Mouse (Mus musculus): ENCODE results near the gene Gm11565.
"Not testable (repeated sequence)": the region's sequence is repeated elsewhere in the genome, so short reads cannot be mapped to it uniquely, and the experiment has no call there.

The Gm11565 gene

DNA sequence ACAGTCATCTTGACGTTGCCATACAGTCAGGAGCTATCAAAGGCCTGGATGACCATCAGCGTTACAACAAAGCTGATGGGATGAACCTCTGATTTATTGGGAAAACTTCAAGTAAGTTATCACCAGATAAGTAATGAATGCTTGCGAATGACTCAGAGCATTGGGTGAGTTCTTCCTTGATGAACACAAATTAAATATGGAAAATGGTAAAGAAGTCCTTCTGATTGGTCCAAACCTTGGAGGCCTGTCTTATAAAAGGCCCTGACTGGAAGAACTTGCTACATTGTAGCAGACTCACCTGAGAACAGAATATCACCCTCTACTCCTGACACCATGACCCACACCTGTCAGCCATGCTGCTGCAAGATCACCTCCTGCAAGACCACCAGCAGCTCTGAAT, at the start of gene Gm11565:
Gene Gm11565 (plus strand): TSS at position 301 of the 400 bp plus-strand sequence.
- DNase-seq (ENCODE audit: low spot score in 2 of 2), result no peak

DNA sequence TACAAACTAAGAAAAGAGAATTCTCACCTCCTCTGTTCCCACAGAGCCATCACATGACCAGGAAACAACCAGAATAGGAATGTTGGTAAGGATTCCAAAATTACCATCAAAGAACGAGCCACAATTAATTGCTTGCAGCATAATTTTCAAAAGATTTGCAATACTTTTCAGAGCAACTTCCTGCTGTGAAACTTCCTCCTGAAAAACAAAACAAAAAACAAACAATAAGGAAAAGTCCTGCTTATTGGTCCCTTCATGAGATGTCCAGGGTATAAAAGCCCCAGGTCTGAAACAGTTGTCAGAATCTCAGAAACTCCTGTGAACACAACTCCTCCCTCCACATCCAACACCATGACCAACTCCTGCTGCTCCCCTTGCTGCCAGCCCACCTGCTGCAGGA, 41.5 kb upstream of the Gm11565 start, which contains the start of gene Krtap9-1:
Gene Krtap9-1 (plus strand): TSS at position 301 of the 400 bp plus-strand sequence.
- DNase-seq (ENCODE audit: low spot score in 2 of 2), result not testable (repeated sequence)

DNA sequence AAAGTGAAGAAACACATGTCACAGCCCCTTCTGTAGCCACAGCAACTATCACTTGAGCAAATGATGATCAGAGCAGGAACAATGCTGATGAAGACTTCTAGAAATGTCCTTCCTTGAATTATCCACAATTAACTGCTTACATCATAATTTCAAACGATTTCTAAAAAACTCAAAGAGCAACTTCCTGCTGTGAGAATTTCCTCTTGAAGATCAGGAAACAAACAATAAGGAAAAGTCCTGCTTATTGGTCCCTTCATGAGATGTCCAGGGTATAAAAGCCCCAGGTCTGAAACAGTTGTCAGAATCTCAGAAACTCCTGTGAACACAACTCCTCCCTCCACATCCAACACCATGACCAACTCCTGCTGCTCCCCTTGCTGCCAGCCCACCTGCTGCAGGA, 35.7 kb upstream of the Gm11565 start, which contains the start of gene Gm11567:
Gene Gm11567 (plus strand): TSS at position 301 of the 400 bp plus-strand sequence.
- DNase-seq (ENCODE audit: low spot score in 2 of 2), result not testable (repeated sequence)

DNA sequence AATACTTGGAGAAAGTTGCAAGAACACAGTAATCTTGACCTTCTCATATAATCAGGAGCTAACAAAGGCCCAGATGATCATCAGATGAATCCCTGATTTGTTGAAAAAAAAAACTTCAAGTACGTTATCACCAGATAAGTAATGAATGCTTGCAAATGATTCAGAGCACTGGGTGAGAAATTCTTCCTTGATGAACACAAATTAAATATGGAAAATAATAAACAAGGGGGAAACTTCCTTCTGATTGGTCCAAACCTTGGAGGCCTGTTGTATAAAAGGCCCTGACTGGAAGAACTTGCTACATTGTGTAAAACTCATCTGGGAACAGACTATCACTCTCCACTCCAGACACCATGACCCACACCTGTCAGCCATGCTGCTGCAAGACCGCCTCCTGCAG, 6.9 kb upstream of the Gm11565 start, which contains the start of gene Krtap31-1:
Gene Krtap31-1 (plus strand): TSS at position 301 of the 400 bp plus-strand sequence.
- no peak for DNase-seq (ENCODE audit: low spot score in 2 of 2)

DNA sequence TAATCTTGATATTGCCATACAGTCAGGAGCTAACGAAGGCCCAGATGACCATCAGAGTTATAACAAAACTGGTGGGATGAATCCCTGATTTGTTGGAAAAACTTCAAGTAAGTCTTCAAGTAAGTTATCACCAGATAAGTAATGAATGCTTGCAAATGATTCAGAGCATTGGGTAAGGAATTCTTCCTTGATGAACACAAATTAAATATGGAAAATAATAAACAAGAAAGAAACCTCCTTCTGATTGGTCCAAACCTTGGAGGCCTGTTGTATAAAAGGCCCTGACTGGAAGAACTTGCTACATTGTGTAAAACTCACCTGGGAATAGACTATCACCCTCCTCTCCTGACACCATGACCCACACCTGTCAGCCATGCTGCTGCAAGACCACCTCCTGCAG, 21.4 kb downstream of the Gm11565 start, which contains the start of gene Krtap31-2:
Gene Krtap31-2 (plus strand): TSS at position 301 of the 400 bp plus-strand sequence.
- no peak for DNase-seq (ENCODE audit: low spot score in 2 of 2)

DNA sequence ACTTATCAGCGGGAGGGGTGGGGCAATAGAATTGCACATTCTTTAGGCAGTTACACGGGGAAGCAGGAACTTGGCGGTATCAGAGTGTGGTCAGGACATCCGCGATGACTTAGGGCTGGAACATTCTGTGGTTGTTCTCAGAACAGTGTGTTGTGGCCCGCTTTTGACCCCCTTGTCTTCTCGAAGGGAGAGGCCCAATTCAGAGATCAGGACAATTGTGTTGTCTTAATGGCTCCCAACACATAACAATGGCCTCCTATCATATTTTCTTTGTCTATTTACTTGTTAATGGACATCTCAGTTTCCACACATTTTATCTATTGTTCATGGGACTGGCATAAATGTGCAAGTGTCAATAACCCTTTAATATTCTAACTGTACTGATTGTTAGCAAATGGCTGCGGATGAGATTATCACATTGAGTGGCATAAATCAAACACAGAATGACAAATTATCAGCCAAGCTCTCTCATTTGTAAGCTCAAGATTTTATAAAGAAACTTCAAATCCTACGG, 23.3 kb downstream of the Gm11565 start:
- DNase-seq (ENCODE audit: low spot score in 2 of 2), result no peak

DNA sequence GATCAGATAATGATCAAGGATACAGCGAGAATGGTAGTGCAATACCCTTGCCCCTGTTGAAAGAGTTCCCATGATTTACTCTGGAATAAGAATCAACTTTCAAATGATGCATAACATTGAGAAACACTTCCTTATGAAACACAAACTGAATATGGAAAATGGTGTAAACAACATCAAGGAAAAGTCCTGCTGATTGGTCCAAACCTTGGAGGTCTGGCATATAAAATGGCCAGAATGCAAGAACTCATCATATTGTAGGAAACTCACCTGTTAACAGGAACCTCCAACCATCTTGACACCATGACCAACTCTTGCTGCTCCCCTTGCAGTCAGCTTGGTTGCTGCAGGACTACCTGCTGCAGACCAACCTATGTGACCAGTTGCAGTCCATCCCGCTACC, 33.6 kb downstream of the Gm11565 start, which contains the start of gene Krtap9-5:
Gene Krtap9-5 (plus strand): TSS at position 301 of the 400 bp plus-strand sequence.
- no peak for DNase-seq (ENCODE audit: low spot score in 2 of 2)

DNA sequence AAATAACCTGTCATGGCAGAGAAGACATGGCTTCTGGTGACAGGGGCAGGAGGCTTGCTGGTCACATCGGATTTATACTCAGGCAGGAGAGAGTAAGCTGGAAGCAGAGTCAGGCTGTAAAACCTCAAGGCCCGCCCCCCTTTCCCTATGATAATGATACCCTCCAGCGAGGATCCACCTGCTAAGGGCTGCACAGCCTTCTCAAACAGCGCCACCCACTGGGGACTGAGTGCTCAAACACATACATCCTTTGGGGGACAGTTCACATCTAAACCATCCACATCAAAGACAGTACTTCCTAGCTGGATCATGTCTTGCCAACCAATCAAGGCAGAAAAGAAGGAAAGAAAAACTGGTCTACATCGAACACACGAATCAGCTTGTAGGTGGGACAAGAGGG, 49.7 kb downstream of the Gm11565 start:
- DNase-seq (ENCODE audit: low spot score in 2 of 2), result no peak

All from frontal cortex, postnatal 36 days (tissue).